Mouse (Mus musculus) erythroblast, embryonic 14.5 days (primary cell): Measurements from ENCODE around the gene Susd1. TPM values are rescaled to one million over a fixed set of nuclear protein-coding genes. Genes with fewer than 3 reads are reported as not detected.

ENCODE experiments used
- H3K27me3 ChIP-seq: 2 replicates; pipeline ENCODE4 v1.6.1; 2012; ENCODE audit warnings: inconsistent platforms; ENCODE audit not compliant: control insufficient read depth
- H3K36me3 ChIP-seq: 2 replicates; pipeline ENCODE4 v1.6.1; 2012; ENCODE audit warnings: mild to moderate bottlenecking, inconsistent platforms; ENCODE audit not compliant: control insufficient read depth
- H3K4me1 ChIP-seq: 2 replicates; pipeline ENCODE4 v1.6.1; 2012; ENCODE audit warnings: inconsistent platforms; ENCODE audit not compliant: control insufficient read depth
- H3K4me3 ChIP-seq: replicated peaks from 2 replicates; pipeline ENCODE3; 2012; ENCODE audit warnings: moderate library complexity, mild to moderate bottlenecking, inconsistent platforms
- H3K9me3 ChIP-seq: 2 replicates; pipeline ENCODE4 v1.6.1; 2012; ENCODE audit warnings: low read length, inconsistent platforms, mixed read lengths; ENCODE audit not compliant: control insufficient read depth
- GATA1 ChIP-seq: IDR thresholded peaks from 2 replicates; pipeline ENCODE4 v1.6.1; 2012; ENCODE audit warnings: low read length, inconsistent platforms, mixed read lengths
- TAL1 ChIP-seq: IDR thresholded peaks from 3 replicates; pipeline ENCODE4 v1.6.1; 2012; ENCODE audit warnings: low read length, inconsistent platforms, mixed read lengths
- polyA plus RNA-seq: library from polyadenylated mRNA; stranded (reverse); fragments of >175 nt; gene quantifications from 2 replicates; pipeline ENCODE4 v1.2.3, GENCODE M21; 2012

Gene Susd1
- 0.16 and 0.17 TPM in 2 replicates for polyA plus RNA-seq

GRCm38 (mm10) chr4:59437990-59438854 lies at the start of gene Susd1:
TSS of gene Susd1 (minus strand) at chr4:59438633.
- Histone ChIP-seq H3K27me3 (no peaks in the 10 kb centered on the region), H3K4me1 (peaks cover 75% of the 10 kb centered on the region), H3K4me3 (peak within 1 kb of the TSS; percentile 80), H3K36me3 (peaks cover 2% of the 10 kb centered on the region; the same call in 1 of the 2 replicates), H3K9me3 (no peaks in the 10 kb centered on the region)
- TF ChIP-seq GATA1 (0 out of 2 replicates have a peak, but pooled peaks have one; percentile 16), TAL1 (no peak)

GRCm38 (mm10) chr4:59471306-59471705 lies 32.9 kb upstream of the Susd1 start:
- no peak for TF ChIP-seq GATA1
- TF ChIP-seq TAL1: no peak
- H3K36me3 ChIP-seq: peaks cover 64% of the 10 kb centered on the region
- H3K4me1 ChIP-seq: peaks cover 7% of the 10 kb centered on the region
- H3K4me3 ChIP-seq: no peak overlapping the region
- no peaks in the 10 kb centered on the region for H3K27me3 ChIP-seq
- H3K9me3 ChIP-seq: no peaks in the 10 kb centered on the region

- Histone ChIP-seq H3K4me1 (peaks cover 6% of the 10 kb centered on the region; the same call in 1 of the 2 replicates), H3K27me3 (no peaks in the 10 kb centered on the region), H3K36me3 (peaks cover 10% of the 10 kb centered on the region), H3K9me3 (no peaks in the 10 kb centered on the region), H3K4me3 (no peak overlapping the region)
- no peak for TF ChIP-seq TAL1
- no peak for TF ChIP-seq GATA1
These were observed 27.0 kb upstream of the Susd1 start for GRCm38 (mm10) chr4:59465449-59465848.

DNA sequence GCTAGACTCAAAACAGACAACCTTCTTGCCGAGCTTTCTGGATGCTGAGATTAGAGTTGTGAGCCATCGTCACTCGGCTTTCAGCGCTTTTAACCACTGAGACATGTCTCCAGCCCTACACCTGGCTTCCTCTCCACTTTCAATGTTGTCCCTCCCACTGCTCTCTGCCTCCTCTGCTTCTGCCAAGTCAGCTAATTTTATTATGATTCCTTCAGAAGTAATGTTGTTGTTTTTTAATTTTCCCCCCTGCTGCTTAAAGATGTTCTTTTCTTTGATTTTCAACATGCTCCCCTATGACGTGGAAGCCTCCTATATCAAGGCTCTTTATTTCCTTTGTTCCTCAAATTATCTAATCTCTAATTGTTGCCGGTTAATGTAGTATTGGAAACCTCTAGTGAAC lies 26.2 kb upstream of the Susd1 start:
- TF ChIP-seq GATA1: no peak
- TF ChIP-seq TAL1: no peak
- H3K4me3 ChIP-seq: no peak overlapping the region
- H3K27me3 ChIP-seq: no peaks in the 10 kb centered on the region
- no peaks in the 10 kb centered on the region for H3K9me3 ChIP-seq
- H3K36me3 ChIP-seq: peaks cover 5% of the 10 kb centered on the region
- H3K4me1 ChIP-seq: peaks cover 2% of the 10 kb centered on the region; the same call in 1 of the 2 replicates

- peaks cover 3% of the 10 kb centered on the region; the same call in 1 of the 2 replicates for H3K4me1 ChIP-seq
- H3K27me3 ChIP-seq: no peaks in the 10 kb centered on the region
- TF ChIP-seq TAL1 (no peak), GATA1 (no peak)
- H3K36me3 ChIP-seq: peaks cover 4% of the 10 kb centered on the region; the same call in 1 of the 2 replicates
- no peak overlapping the region for H3K4me3 ChIP-seq
- no peaks in the 10 kb centered on the region for H3K9me3 ChIP-seq
These were observed 24.1 kb upstream of the Susd1 start for GRCm38 (mm10) chr4:59462494-59462893.

DNA sequence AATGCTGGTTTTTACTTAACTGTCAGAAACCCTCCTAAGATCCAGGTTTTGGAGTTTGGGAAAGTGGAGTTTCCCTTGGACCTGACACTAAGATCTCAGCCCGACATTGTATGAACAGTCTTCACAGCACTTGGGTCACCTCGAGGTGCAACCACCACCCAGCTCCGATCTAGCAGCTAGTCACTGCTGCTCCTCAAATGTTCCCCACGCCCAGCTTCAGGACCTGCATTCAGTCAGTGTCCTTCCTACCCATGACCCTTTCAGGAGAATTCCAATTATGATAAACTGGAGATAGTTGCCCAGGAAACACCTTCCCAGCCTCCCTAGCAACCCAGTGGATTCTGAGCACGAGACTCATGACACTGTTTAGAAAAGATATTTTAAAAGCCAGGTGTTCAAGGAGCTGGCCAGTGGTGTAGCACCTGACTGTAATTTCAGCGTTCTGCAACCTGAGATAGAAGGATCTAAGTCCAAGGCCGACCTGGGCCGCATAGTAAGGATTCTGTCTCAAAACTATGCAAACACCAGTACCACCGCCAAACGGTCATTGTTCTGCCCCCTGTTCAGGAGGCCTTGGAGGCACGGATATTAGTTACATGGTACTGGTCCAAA lies 22.8 kb upstream of the Susd1 start:
- Histone ChIP-seq H3K27me3 (no peaks in the 10 kb centered on the region), H3K4me3 (no peak overlapping the region), H3K36me3 (no peaks in the 10 kb centered on the region), H3K9me3 (no peaks in the 10 kb centered on the region), H3K4me1 (peaks cover 3% of the 10 kb centered on the region; the same call in 1 of the 2 replicates)
- no peak for TF ChIP-seq TAL1
- no peak for TF ChIP-seq GATA1

DNA sequence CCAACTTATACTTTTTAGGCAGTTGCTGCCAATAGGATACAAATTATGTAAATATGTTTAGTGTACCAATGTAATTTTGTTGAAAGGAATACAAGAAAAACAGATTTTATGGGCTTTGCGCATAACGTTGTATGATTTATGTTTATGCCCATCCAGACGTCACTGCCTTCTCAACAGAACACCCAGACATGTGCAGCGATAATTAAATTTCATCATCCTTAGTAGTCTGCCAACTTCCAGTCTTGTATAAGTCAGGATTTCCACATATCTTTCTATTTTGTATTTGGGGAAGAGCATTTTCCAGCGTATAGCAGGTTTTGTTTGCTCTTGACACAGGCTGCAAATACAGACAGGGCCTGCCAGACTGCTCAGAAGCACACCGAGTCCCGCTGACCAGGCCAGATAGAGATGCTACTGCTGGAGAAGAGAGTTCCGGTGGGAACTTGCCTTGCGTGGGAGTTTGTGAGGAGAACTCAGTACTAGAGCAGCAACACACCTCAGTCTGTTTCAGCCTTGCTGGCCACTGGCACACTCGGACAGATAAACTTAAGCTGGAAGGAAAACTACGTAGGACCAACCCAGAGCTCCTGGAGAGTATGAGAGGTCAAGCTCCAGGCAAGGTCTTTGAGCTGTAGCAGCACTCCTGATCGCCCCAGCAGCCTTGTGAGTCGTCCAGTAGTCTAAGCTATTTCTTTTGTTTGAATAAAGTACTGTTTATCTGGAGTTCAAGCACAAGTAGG lies 21.0 kb upstream of the Susd1 start:
- no peaks in the 10 kb centered on the region for H3K27me3 ChIP-seq
- peaks cover 3% of the 10 kb centered on the region; the same call in 1 of the 2 replicates for H3K4me1 ChIP-seq
- no peak for TF ChIP-seq TAL1
- TF ChIP-seq GATA1: no peak
- no peaks in the 10 kb centered on the region for H3K36me3 ChIP-seq
- no peaks in the 10 kb centered on the region for H3K9me3 ChIP-seq
- H3K4me3 ChIP-seq: no peak overlapping the region

GRCm38 (mm10) chr4:59457941-59458340 lies 19.5 kb upstream of the Susd1 start:
- H3K36me3 ChIP-seq: no peaks in the 10 kb centered on the region
- no peaks in the 10 kb centered on the region for H3K9me3 ChIP-seq
- no peak for TF ChIP-seq TAL1
- no peak for TF ChIP-seq GATA1
- H3K27me3 ChIP-seq: no peaks in the 10 kb centered on the region
- peaks cover 3% of the 10 kb centered on the region; the same call in 1 of the 2 replicates for H3K4me1 ChIP-seq
- no peak overlapping the region for H3K4me3 ChIP-seq
